Mouse (Mus musculus): Measurements from ENCODE around the gene Hist1h2be.
"Not testable (repeated sequence)": the region's sequence is repeated elsewhere in the genome, so short reads cannot be mapped to it uniquely, and the experiment has no call there.

Gene Hist1h2be

GRCm38 (mm10) chr13:23544787-23545120, 76.2 kb downstream of the Hist1h2be start:
- DNase-seq = not testable (repeated sequence)

DNA sequence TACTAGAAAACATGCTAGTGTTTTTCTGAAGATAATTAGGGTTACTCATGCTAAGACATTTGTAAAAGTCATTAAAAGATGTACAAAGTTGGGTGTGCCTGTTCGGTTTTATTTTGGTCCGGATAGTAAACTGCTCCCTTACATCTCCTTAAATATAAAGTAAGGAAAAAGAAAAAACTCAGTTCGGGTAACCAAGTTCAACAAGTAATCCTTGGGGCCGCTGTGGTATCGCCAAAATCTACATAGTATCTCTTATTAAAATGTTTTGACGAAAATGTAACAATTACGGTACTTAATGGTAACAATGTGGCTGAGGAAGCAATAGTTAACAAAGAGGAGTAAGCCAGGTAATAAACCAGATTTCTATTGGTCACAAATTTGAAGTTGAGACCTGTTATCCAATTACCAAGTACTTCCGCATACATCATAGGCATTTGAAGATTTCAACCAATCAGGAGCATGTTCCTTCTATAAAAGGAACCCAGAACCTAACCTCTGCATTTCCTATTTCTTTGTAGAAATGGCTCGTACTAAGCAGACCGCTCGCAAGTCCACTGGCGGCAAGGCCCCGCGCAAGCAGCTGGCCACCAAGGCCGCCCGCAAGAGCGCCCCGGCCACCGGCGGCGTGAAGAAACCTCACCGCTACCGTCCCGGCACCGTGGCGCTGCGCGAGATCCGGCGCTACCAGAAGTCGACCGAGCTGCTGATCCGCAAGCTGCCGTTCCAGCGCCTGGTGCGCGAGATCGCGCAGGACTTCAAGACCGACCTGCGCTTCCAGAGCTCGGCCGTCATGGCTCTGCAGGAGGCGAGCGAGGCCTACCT, 76.7 kb downstream of the Hist1h2be start, which contains the start of gene Hist1h3f:
Hist1h3f (plus strand) TSS at position 88 of the 822 bp plus-strand sequence.
- DNase-seq = peak; percentile 64 to 90

GRCm38 (mm10) chr13:23542999-23543607, 77.8 kb downstream of the Hist1h2be start, which contains the start of gene Hist1h2bh:
Hist1h2bh (minus strand) TSS chr13:23543392.
- peak; percentile 65 to 93 for DNase-seq

- DNase-seq = not testable (repeated sequence)
Measured at GRCm38 (mm10) chr13:23542225-23542980, 78.5 kb downstream of the Hist1h2be start.

GRCm38 (mm10) chr13:23541497-23541896, 79.4 kb downstream of the Hist1h2be start:
- DNase-seq = no peak

- not testable (repeated sequence) for DNase-seq
Measured at GRCm38 (mm10) chr13:23539821-23540220, 81.1 kb downstream of the Hist1h2be start.

DNA sequence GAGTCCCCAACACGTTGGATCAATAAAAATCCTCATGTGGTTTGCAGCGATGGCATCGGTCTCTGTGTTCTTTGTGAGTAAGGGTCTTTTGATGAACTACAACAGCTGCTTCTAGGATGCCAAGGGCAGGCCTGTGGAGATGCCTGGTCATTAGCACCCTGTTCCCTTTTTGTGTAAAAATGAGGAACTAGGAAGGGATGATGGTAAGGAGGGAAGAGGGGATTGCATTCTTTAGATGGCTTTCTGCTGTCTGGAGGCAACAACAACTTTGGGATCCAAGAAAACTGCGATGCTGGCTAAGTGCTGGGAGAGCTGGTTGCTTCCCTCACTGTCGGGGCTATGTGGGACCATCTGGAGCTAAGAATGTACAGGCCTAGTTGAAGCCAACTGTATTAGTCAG, 82.7 kb downstream of the Hist1h2be start:
- no peak for DNase-seq

- DNase-seq = no peak
Measured at GRCm38 (mm10) chr13:23537006-23537710, 83.8 kb downstream of the Hist1h2be start.

- no peak for DNase-seq
Measured at GRCm38 (mm10) chr13:23536076-23536822, 84.7 kb downstream of the Hist1h2be start.

DNA sequence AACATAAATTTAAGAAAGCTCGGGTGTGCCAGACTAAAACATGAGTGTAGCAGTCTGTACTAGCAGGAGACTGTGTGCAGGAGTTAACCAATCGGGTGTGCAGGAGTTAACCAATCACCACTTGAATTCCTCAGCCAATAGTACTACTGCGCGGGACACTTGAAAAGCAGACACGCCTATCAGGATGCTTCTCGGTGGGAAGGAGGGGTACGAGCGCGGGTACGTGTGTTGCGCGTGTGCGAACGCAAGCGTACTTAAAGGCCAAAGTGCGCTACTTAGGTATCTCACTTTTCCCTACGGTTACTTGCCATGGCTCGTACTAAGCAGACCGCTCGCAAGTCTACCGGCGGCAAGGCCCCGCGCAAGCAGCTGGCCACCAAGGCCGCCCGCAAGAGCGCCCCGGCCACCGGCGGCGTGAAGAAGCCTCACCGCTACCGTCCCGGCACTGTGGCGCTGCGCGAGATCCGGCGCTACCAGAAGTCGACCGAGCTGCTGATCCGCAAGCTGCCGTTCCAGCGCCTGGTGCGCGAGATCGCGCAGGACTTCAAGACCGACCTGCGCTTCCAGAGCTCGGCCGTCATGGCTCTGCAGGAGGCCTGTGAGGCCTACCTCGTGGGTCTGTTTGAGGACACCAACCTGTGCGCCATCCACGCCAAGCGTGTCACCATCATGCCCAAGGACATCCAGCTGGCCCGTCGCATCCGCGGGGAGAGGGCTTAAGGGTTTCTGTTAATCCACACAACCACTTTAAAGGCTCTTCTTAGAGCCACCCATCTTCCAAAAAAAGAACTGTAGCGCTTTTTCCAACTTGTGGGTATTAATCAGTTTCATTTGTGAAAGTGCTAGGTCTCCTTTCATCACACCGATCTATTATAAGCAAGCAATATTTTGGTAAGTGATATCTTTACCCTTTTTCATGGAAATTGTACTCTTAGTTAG, 85.5 kb downstream of the Hist1h2be start, which contains the start of gene Hist1h3g:
Hist1h3g (plus strand) TSS at position 286 of the 939 bp plus-strand sequence.
- peak; percentile 91 to 93 for DNase-seq

GRCm38 (mm10) chr13:23534368-23535131, 86.4 kb downstream of the Hist1h2be start:
- DNase-seq = no peak
